Mouse (Mus musculus): ENCODE data around the gene Tnpo1. TPM values are rescaled to one million over a fixed set of nuclear protein-coding genes. Genes with fewer than 3 reads are reported as not detected.
A peak's percentile ranks its signal among the peaks of the same experiment; 100 is the strongest.
"Not testable (repeated sequence)": the region's sequence is repeated elsewhere in the genome, so short reads cannot be mapped to it uniquely, and the experiment has no call there.

The Tnpo1 gene
- polyA plus RNA-seq, 1 experiment = 157 TPM

- no peak for TF ChIP-seq POLR2A (IDR thresholded peaks at IDR 0.05; ENCODE audit: low read depth, low read length)
- TF ChIP-seq CTCF (IDR thresholded peaks at IDR 0.05; ENCODE audit: borderline replicate concordance, insufficient read depth, low read length) = no peak
- Histone ChIP-seq H3K4me1 (ENCODE audit: control insufficient read depth, insufficient read depth, low read length) (no peaks in the 10 kb centered on the region), H3K27ac (ENCODE audit: insufficient read depth, low read length) (no peak overlapping the region), H3K4me3 (ENCODE audit: insufficient read depth, low read length) (no peak overlapping the region)
Measured at GRCm38 (mm10) chr13:98835740-98836139, 90.4 kb downstream of the Tnpo1 start.

GRCm38 (mm10) chr13:98834723-98835122 lies 91.5 kb downstream of the Tnpo1 start:
- no peak for TF ChIP-seq POLR2A (IDR thresholded peaks at IDR 0.05; ENCODE audit: low read depth, low read length)
- TF ChIP-seq CTCF (IDR thresholded peaks at IDR 0.05; ENCODE audit: borderline replicate concordance, insufficient read depth, low read length) = no peak

GRCm38 (mm10) chr13:98834199-98834598 lies 92.0 kb downstream of the Tnpo1 start:
- H3K4me1 ChIP-seq (ENCODE audit: control insufficient read depth, insufficient read depth, low read length) = no peaks in the 10 kb centered on the region
- no peak overlapping the region for H3K27ac ChIP-seq (ENCODE audit: insufficient read depth, low read length)
- no peak for TF ChIP-seq POLR2A (IDR thresholded peaks at IDR 0.05; ENCODE audit: low read depth, low read length)
- no peak for TF ChIP-seq CTCF (IDR thresholded peaks at IDR 0.05; ENCODE audit: borderline replicate concordance, insufficient read depth, low read length)
- H3K4me3 ChIP-seq (ENCODE audit: insufficient read depth, low read length) = no peak overlapping the region

More at GRCm38 (mm10) chr13:98834723-98835122, 91.5 kb downstream of the Tnpo1 start:
- Histone ChIP-seq H3K4me1 (ENCODE audit: control insufficient read depth, insufficient read depth, low read length) (no peaks in the 10 kb centered on the region), H3K4me3 (ENCODE audit: insufficient read depth, low read length) (no peak overlapping the region), H3K27ac (ENCODE audit: insufficient read depth, low read length) (no peak overlapping the region)

- Histone ChIP-seq H3K4me3 (ENCODE audit: insufficient read depth, low read length) (no peak overlapping the region), H3K4me1 (ENCODE audit: control insufficient read depth, insufficient read depth, low read length) (no peaks in the 10 kb centered on the region), H3K27ac (ENCODE audit: insufficient read depth, low read length) (no peak overlapping the region)
- no peak for TF ChIP-seq POLR2A (IDR thresholded peaks at IDR 0.05; ENCODE audit: low read depth, low read length)
- no peak for TF ChIP-seq CTCF (IDR thresholded peaks at IDR 0.05; ENCODE audit: borderline replicate concordance, insufficient read depth, low read length)
Measured at GRCm38 (mm10) chr13:98832451-98833450, 93.4 kb downstream of the Tnpo1 start.

GRCm38 (mm10) chr13:98829026-98829425 lies 97.2 kb downstream of the Tnpo1 start:
- not testable (repeated sequence) for H3K27ac ChIP-seq (ENCODE audit: insufficient read depth, low read length); H3K4me3 ChIP-seq (ENCODE audit: insufficient read depth, low read length); H3K4me1 ChIP-seq (ENCODE audit: control insufficient read depth, insufficient read depth, low read length)

GRCm38 (mm10) chr13:98825574-98825973 lies 100.6 kb downstream of the Tnpo1 start:
- no peak overlapping the region for H3K4me3 ChIP-seq (ENCODE audit: insufficient read depth, low read length)
- no peak for TF ChIP-seq POLR2A (IDR thresholded peaks at IDR 0.05; ENCODE audit: low read depth, low read length)
- TF ChIP-seq CTCF (IDR thresholded peaks at IDR 0.05; ENCODE audit: borderline replicate concordance, insufficient read depth, low read length) = no peak
- H3K27ac ChIP-seq (ENCODE audit: insufficient read depth, low read length) = no peak overlapping the region
- no peaks in the 10 kb centered on the region for H3K4me1 ChIP-seq (ENCODE audit: control insufficient read depth, insufficient read depth, low read length)

- H3K4me3 ChIP-seq (ENCODE audit: insufficient read depth, low read length) = no peak overlapping the region
- peak overlapping the region; percentile 27; the same call in 1 of the 2 replicates for H3K27ac ChIP-seq (ENCODE audit: insufficient read depth, low read length)
- peaks cover 9% of the 10 kb centered on the region for H3K4me1 ChIP-seq (ENCODE audit: control insufficient read depth, insufficient read depth, low read length)
- TF ChIP-seq CTCF (IDR thresholded peaks at IDR 0.05; ENCODE audit: borderline replicate concordance, insufficient read depth, low read length) (no peak), POLR2A (IDR thresholded peaks at IDR 0.05; ENCODE audit: low read depth, low read length) (no peak)
Measured at GRCm38 (mm10) chr13:98819094-98819493, 107.1 kb downstream of the Tnpo1 start.

GRCm38 (mm10) chr13:98818205-98818604 lies 108.0 kb downstream of the Tnpo1 start:
- Histone ChIP-seq H3K27ac (ENCODE audit: insufficient read depth, low read length) (no peak overlapping the region), H3K4me3 (ENCODE audit: insufficient read depth, low read length) (no peak overlapping the region), H3K4me1 (ENCODE audit: control insufficient read depth, insufficient read depth, low read length) (peaks cover 11% of the 10 kb centered on the region)
- TF ChIP-seq POLR2A (IDR thresholded peaks at IDR 0.05; ENCODE audit: low read depth, low read length) (no peak), CTCF (IDR thresholded peaks at IDR 0.05; ENCODE audit: borderline replicate concordance, insufficient read depth, low read length) (no peak)

- Histone ChIP-seq H3K27ac (ENCODE audit: insufficient read depth, low read length) (no peak overlapping the region), H3K4me1 (ENCODE audit: control insufficient read depth, insufficient read depth, low read length) (peaks cover 11% of the 10 kb centered on the region), H3K4me3 (ENCODE audit: insufficient read depth, low read length) (no peak overlapping the region)
- TF ChIP-seq CTCF (IDR thresholded peaks at IDR 0.05; ENCODE audit: borderline replicate concordance, insufficient read depth, low read length) (no peak), POLR2A (IDR thresholded peaks at IDR 0.05; ENCODE audit: low read depth, low read length) (no peak)
Measured at GRCm38 (mm10) chr13:98817766-98818165, 108.4 kb downstream of the Tnpo1 start.

GRCm38 (mm10) chr13:98816981-98817660 lies 109.1 kb downstream of the Tnpo1 start:
- H3K4me3 ChIP-seq (ENCODE audit: insufficient read depth, low read length); H3K27ac ChIP-seq (ENCODE audit: insufficient read depth, low read length): not testable (repeated sequence)

More at GRCm38 (mm10) chr13:98816981-98817660, 109.1 kb downstream of the Tnpo1 start:
- peaks cover 11% of the 10 kb centered on the region for H3K4me1 ChIP-seq (ENCODE audit: control insufficient read depth, insufficient read depth, low read length)
